Comparison of ENCODE assay signal across 8 mouse cellular contexts in the genomic region with DNA sequence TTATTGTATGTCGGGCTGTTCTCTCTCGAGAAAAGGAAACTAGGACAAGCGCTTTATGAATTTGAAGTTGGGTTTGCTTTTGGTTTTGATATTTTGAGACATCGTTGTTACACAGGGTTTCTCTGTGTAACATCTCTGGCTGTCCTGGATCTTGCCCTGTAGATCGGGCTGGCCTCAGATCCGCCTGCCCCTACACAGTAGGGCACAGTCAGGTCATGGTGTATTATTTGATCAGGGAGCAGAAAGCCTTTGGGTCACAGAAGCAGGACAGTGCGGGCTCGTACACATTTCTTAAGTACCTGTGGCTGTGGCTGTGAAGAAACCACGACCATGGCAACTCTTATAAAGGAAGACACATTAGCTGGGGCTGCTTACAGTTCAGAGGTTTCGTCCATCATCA. TPM values are rescaled to one million over a fixed set of nuclear protein-coding genes. Genes with fewer than 3 reads are reported as not detected.
DNase-seq lines count a peak whose midpoint lies in the region; ATAC-seq and TF ChIP-seq lines count a peak whose summit lies in the region.

No protein-coding gene starts in this region.

- H3K9ac ChIP-seq in heart, embryonic 15.5 days = peak overlapping the region; percentile 88
- H3K9ac ChIP-seq in hindbrain, embryonic 12.5 days = peak overlapping the region; percentile 87
- H3K9ac ChIP-seq in midbrain, embryonic 12.5 days (replicated peaks) = peak overlapping the region; percentile 93

- H3K4me1 ChIP-seq in heart, embryonic 15.5 days (replicated peaks) = peaks cover 14% of the 10 kb centered on the region
- H3K4me1 ChIP-seq in bone marrow, adult 2 months (ENCODE audit: control insufficient read depth, insufficient read depth, low read length) = peaks cover 4% of the 10 kb centered on the region; the same call in 1 of the 2 replicates
- peaks cover 26% of the 10 kb centered on the region for H3K4me1 ChIP-seq in hindbrain, embryonic 12.5 days
- H3K4me1 ChIP-seq in midbrain, embryonic 12.5 days = peaks cover 36% of the 10 kb centered on the region

- H3K27me3 ChIP-seq in heart, embryonic 15.5 days = no peaks in the 10 kb centered on the region
- no peaks in the 10 kb centered on the region for H3K27me3 ChIP-seq in hindbrain, embryonic 12.5 days
- no peaks in the 10 kb centered on the region for H3K27me3 ChIP-seq in midbrain, embryonic 12.5 days

- H3K27ac ChIP-seq in heart, embryonic 15.5 days = no peak overlapping the region
- H3K27ac ChIP-seq in bone marrow, adult 2 months (ENCODE audit: control insufficient read depth, insufficient read depth, low read depth, low read length, poor library complexity) = no peak overlapping the region
- H3K27ac ChIP-seq in hindbrain, embryonic 12.5 days = no peak overlapping the region
- 0 out of 2 replicates have a peak overlapping the region, but pooled peaks have one; percentile 84 for H3K27ac ChIP-seq in midbrain, embryonic 12.5 days (replicated peaks)

- H3K36me3 ChIP-seq in heart, embryonic 15.5 days = peaks cover 32% of the 10 kb centered on the region
- H3K36me3 ChIP-seq in hindbrain, embryonic 12.5 days = peaks cover 33% of the 10 kb centered on the region
- peaks cover 38% of the 10 kb centered on the region for H3K36me3 ChIP-seq in midbrain, embryonic 12.5 days

- H3K4me3 ChIP-seq in heart, embryonic 15.5 days = peak overlapping the region; percentile 88
- H3K4me3 ChIP-seq in bone marrow, adult 2 months (replicated peaks; ENCODE audit: control insufficient read depth, low read depth, low read length) = peak overlapping the region; percentile 89
- peak overlapping the region; percentile 76 for H3K4me3 ChIP-seq in hindbrain, embryonic 12.5 days
- H3K4me3 ChIP-seq in midbrain, embryonic 12.5 days = peak overlapping the region; percentile 94

- intact Hi-C loops in heart, postnatal 36 days (cut with DNase I) = loop anchor here (1.0 to 10.0 kb wide), 3 partner anchors 33 to 473 kb away; no protein-coding TSS in a partner anchor

- peak overlapping the region; percentile 68 for H3K4me2 ChIP-seq in heart, embryonic 15.5 days
- peak overlapping the region; percentile 90 for H3K4me2 ChIP-seq in hindbrain, embryonic 12.5 days (replicated peaks)
- peak overlapping the region; percentile 92 for H3K4me2 ChIP-seq in midbrain, embryonic 12.5 days (replicated peaks)

- H3K9me3 ChIP-seq in heart, embryonic 15.5 days (replicated peaks) = no peaks in the 10 kb centered on the region
- H3K9me3 ChIP-seq in hindbrain, embryonic 12.5 days (replicated peaks) = no peaks in the 10 kb centered on the region
- H3K9me3 ChIP-seq in midbrain, embryonic 12.5 days = no peaks in the 10 kb centered on the region

- WGBS in heart, embryonic 15.5 days = 21% methylated on average over 10 of the region's 10 CpGs
- 8% methylated on average over 10 of the region's 10 CpGs for WGBS in bone marrow, adult 2 months
- WGBS in hindbrain, embryonic 12.5 days = 32% methylated on average over 10 of the region's 10 CpGs
- 32% methylated on average over 10 of the region's 10 CpGs for WGBS in midbrain, embryonic 12.5 days

- TF ChIP-seq CTCF in bone marrow, adult 2 months (IDR thresholded peaks at IDR 0.05; ENCODE audit: control insufficient read depth, insufficient read depth, low read length) = no peak

- TF ChIP-seq POLR2A in bone marrow, adult 2 months (IDR thresholded peaks at IDR 0.05; ENCODE audit: borderline replicate concordance, control insufficient read depth, low read depth, low read length) = no peak

- DNase-seq in heart, postnatal 36 days = no peak
- DNase-seq in yolk sac, embryonic 10.5 days (ENCODE audit: low spot score) = no peak
- DNase-seq in left cerebral cortex, adult 9 months (ENCODE audit: low spot score in 2 of 2) = no peak
- DNase-seq in right cerebral cortex, postnatal 10 days (ENCODE audit: low spot score in 2 of 2) = no peak

- no peak for ATAC-seq in heart, embryonic 15.5 days (replicated peaks; ENCODE audit: insufficient number of reproducible peaks, insufficient read depth, low FRiP score, low read depth)
- no peak for ATAC-seq in hindbrain, embryonic 12.5 days (ENCODE audit: low FRiP score)
- ATAC-seq in midbrain, embryonic 12.5 days (ENCODE audit: low FRiP score, low read depth) = no peak

RNA-seq across cellular contexts. Expression of a gene that starts 0.7 kb away (rescaled TPM):
- 130 and 140 TPM in 2 replicates for polyA plus RNA-seq in heart, embryonic 15.5 days (2015; fragmentation: Nextera tagmentation; extraction: Ambion mirVana)
- 100 to 1,000 TPM; 243 to 264 TPM for total RNA-seq in heart, postnatal 36 days (2021)
- polyA plus RNA-seq in bone marrow, adult 2 months (2011; ENCODE audit: insufficient read depth, insufficient read length, low replicate concordance, missing spikeins) = 26.0 and 59.8 TPM in 2 replicates
- polyA plus RNA-seq in hindbrain, embryonic 12.5 days (2016; fragmentation: Nextera tagmentation; extraction: Ambion mirVana) = 85.9 and 90.0 TPM in 2 replicates
- polyA plus RNA-seq in midbrain, embryonic 12.5 days (2016; fragmentation: Nextera tagmentation; extraction: Ambion mirVana) = 90.8 and 97.2 TPM in 2 replicates

RNA-seq across cellular contexts. Expression of a gene that starts 36.4 kb away (rescaled TPM):
- polyA plus RNA-seq in heart, embryonic 15.5 days (2015; fragmentation: Nextera tagmentation; extraction: Ambion mirVana) = 5.6 and 5.7 TPM in 2 replicates
- 1 to 10 TPM; 4.3 to 5.4 TPM for total RNA-seq in heart, postnatal 36 days (2021)
- polyA plus RNA-seq in bone marrow, adult 2 months (2011; ENCODE audit: insufficient read depth, insufficient read length, low replicate concordance, missing spikeins) = not detected in 2 replicates
- 4.9 and 5.2 TPM in 2 replicates for polyA plus RNA-seq in hindbrain, embryonic 12.5 days (2016; fragmentation: Nextera tagmentation; extraction: Ambion mirVana)
- polyA plus RNA-seq in midbrain, embryonic 12.5 days (2016; fragmentation: Nextera tagmentation; extraction: Ambion mirVana) = 10.2 and 10.9 TPM in 2 replicates

RNA-seq across cellular contexts. Expression of a gene that starts 47.4 kb away (rescaled TPM):
- polyA plus RNA-seq in heart, embryonic 15.5 days (2015; fragmentation: Nextera tagmentation; extraction: Ambion mirVana) = 43.1 and 44.5 TPM in 2 replicates
- 10 to 100 TPM; 21.2 to 22.8 TPM for total RNA-seq in heart, postnatal 36 days (2021)
- polyA plus RNA-seq in bone marrow, adult 2 months (2011; ENCODE audit: insufficient read depth, insufficient read length, low replicate concordance, missing spikeins) = 29.1 and 47.2 TPM in 2 replicates
- 81.0 and 86.5 TPM in 2 replicates for polyA plus RNA-seq in hindbrain, embryonic 12.5 days (2016; fragmentation: Nextera tagmentation; extraction: Ambion mirVana)
- polyA plus RNA-seq in midbrain, embryonic 12.5 days (2016; fragmentation: Nextera tagmentation; extraction: Ambion mirVana) = 88.8 and 89.7 TPM in 2 replicates

RNA-seq across cellular contexts. Expression of a gene that starts 47.5 kb away (rescaled TPM):
- 128 and 134 TPM in 2 replicates for polyA plus RNA-seq in heart, embryonic 15.5 days (2015; fragmentation: Nextera tagmentation; extraction: Ambion mirVana)
- 100 to 1,000 TPM in 1 of 2 experiments, 10 to 100 TPM in 1; 98.9 to 103 TPM for total RNA-seq in heart, postnatal 36 days (2021)
- polyA plus RNA-seq in bone marrow, adult 2 months (2011; ENCODE audit: insufficient read depth, insufficient read length, low replicate concordance, missing spikeins) = 49.8 and 63.0 TPM in 2 replicates
- 193 and 205 TPM in 2 replicates for polyA plus RNA-seq in hindbrain, embryonic 12.5 days (2016; fragmentation: Nextera tagmentation; extraction: Ambion mirVana)
- 214 and 220 TPM in 2 replicates for polyA plus RNA-seq in midbrain, embryonic 12.5 days (2016; fragmentation: Nextera tagmentation; extraction: Ambion mirVana)
